Mouse (Mus musculus) limb, embryonic 10.5 days (tissue): ENCODE measurements at regions not wholly inside any gene's neighbourhood (a gene's known extent, or its start where the extent isn't known, plus 50 kb on each side); places are given as distances from the start of the nearest gene placed in this dataset.
A peak's percentile ranks its signal among the peaks of the same experiment; 100 is the strongest.

Source experiments
- DNase-seq: peaks from one replicate; pipeline ENCODE4 v3.0.0-alpha.2; 2017; ENCODE audit warnings: low spot score
- H3K27ac ChIP-seq: fragments of 300-500 bp; sonication (generic); 2 replicates; pipeline ENCODE4 v1.5.1; 2016; ENCODE audit warnings: mild to moderate bottlenecking
- H3K27me3 ChIP-seq: fragments of 300-500 bp; sonication (generic); 2 replicates; pipeline ENCODE4 v1.6.1; 2016; ENCODE audit warnings: low read depth, mild to moderate bottlenecking; ENCODE audit not compliant: poor library complexity, severe bottlenecking
- H3K36me3 ChIP-seq: fragments of 300-500 bp; sonication (generic); 2 replicates; pipeline ENCODE4 v1.6.1; 2016; ENCODE audit warnings: mild to moderate bottlenecking, moderate library complexity
- H3K4me1 ChIP-seq: fragments of 300-500 bp; sonication (generic); 2 replicates; pipeline ENCODE4 v1.6.1; 2016
- H3K4me3 ChIP-seq: fragments of 300-500 bp; sonication (generic); 2 replicates; pipeline ENCODE4 v1.5.1; 2016; ENCODE audit warnings: mild to moderate bottlenecking, moderate library complexity
- H3K9me3 ChIP-seq: fragments of 300-500 bp; sonication (generic); replicated peaks from 2 replicates; pipeline ENCODE4 v1.6.1; 2016; ENCODE audit warnings: mild to moderate bottlenecking
- WGBS: fragments of 180-500 bp; shearing (Covaris S2); methylation state at CpG from one replicate; pipeline ENCODE4 v1.1.7; 2016; 5-methylcytosine and 5-hydroxymethylcytosine counted together

DNA sequence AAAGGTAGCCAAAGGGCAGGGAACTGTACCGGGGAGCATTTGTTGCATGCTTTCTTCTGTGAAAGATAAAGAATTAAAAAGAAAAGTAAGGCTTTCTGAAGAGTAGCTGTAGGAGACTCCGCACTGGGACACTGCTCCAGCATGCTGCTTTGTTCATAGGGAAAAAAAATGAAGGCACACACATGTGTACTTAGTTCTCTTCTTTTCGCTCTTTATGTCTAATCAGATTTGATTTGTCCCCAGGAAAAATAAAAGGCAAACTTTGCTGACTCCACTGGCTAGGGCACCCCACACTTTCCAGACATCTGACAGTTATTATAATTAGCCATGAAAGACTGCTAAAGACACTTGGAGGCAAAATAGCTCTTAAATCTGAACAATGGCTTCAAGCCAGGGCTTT, 276.6 kb downstream of the Ptprc start:
- DNase-seq, result no peak
- H3K4me3 ChIP-seq, result peak overlapping the region; percentile 70
- H3K36me3 ChIP-seq, result peaks cover 10% of the 10 kb centered on the region
- WGBS, result 16% methylated on average over 3 of the region's 3 CpGs
- H3K27me3 ChIP-seq, result no peaks in the 10 kb centered on the region
- H3K9me3 ChIP-seq, result no peaks in the 10 kb centered on the region
- H3K4me1 ChIP-seq, result peaks cover 33% of the 10 kb centered on the region
- H3K27ac ChIP-seq, result peak overlapping the region; percentile 92

- WGBS, result 2% methylated on average over 11 of the region's 11 CpGs
- peaks cover 36% of the 10 kb centered on the region for H3K4me1 ChIP-seq
- peaks cover 10% of the 10 kb centered on the region for H3K36me3 ChIP-seq
- peak; percentile 79 for DNase-seq
- peak overlapping the region; percentile 70 for H3K4me3 ChIP-seq
- H3K27me3 ChIP-seq, result no peaks in the 10 kb centered on the region
- H3K9me3 ChIP-seq, result no peaks in the 10 kb centered on the region
- H3K27ac ChIP-seq, result peak overlapping the region; percentile 92
These were observed 277.1 kb downstream of the Ptprc start for GRCm38 (mm10) chr1:137898397-137898796.

- Histone ChIP-seq H3K27me3 (no peaks in the 10 kb centered on the region), H3K27ac (no peak overlapping the region), H3K36me3 (no peaks in the 10 kb centered on the region), H3K9me3 (no peaks in the 10 kb centered on the region), H3K4me1 (peaks cover 11% of the 10 kb centered on the region), H3K4me3 (no peak overlapping the region)
- no peak for DNase-seq
- 49% methylated on average over 3 of the region's 3 CpGs for WGBS
These were observed 293.9 kb downstream of the Ptprc start for GRCm38 (mm10) chr1:137881656-137882055.

DNA sequence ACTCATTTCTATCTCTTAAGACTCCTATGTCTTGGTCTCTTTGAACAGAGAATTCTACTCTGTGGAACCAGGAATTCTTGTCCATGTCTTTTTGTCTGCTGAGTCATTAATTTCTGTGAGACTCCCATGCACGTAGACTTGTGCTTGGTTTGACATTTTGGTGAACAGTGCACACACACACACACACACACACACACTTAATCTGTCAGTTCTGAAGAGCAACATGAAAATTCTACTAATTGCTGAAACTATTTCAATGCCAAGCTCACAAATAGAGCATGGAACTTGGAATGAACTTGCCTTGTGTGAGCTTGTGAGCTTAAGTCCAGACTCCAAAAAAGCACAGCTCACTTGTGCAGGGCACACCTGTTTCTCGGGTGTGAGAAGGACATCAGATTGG, 301.1 kb downstream of the Ptprc start:
- Histone ChIP-seq H3K9me3 (no peaks in the 10 kb centered on the region), H3K36me3 (no peaks in the 10 kb centered on the region), H3K4me1 (0 out of 2 replicates have a peak, but pooled peaks cover 3% of the 10 kb centered on the region), H3K27ac (no peak overlapping the region), H3K4me3 (no peak overlapping the region), H3K27me3 (no peaks in the 10 kb centered on the region)
- no peak for DNase-seq
- WGBS, result 77% methylated on average over 2 of the region's 2 CpGs

DNA sequence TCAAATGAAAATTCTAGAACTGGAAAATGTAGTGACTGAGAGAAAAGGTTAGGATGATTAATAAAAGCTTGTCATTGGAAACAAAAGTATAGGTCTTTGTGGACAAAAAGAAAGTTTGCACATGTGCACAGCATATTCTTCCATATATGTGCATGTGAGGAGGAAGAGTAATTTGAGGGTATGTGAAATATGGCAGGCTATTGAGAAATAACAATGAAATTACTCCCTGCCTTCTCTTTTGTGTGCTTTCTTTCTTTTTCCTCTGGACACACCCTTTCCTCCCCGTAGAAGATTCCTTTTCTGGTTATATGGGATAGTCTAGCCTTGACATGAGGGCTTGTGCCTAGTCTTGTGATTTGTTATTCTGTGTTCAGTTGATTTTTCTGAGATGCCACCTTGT, 301.9 kb downstream of the Ptprc start:
- no peak for DNase-seq

DNA sequence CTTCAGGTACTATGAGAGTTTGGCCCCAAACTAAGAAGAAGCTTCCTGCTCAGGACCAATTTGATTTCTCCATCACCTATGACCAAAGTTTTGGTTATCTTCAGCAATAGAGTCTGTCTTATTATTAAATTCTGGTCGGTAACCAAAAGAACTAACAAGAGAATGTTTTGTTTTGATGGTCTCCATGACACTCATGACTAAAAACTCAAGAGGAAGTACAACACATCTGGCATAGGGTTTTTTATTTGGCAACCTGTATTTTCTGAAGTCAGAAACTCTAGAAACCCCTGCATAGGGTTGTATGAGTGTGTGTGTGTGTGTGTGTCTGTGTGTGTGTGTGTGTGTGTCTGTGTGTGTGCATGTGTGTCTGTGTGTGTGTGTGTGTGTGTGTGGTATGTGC, 310.5 kb downstream of the Ptprc start:
- Histone ChIP-seq H3K27ac (no peak overlapping the region), H3K27me3 (no peaks in the 10 kb centered on the region), H3K36me3 (no peaks in the 10 kb centered on the region), H3K9me3 (no peaks in the 10 kb centered on the region), H3K4me3 (no peak overlapping the region), H3K4me1 (no peaks in the 10 kb centered on the region)
- WGBS, result 80% methylated on average over 1 of the region's 1 CpGs
- DNase-seq, result no peak

More for the DNA sequence above, 301.9 kb downstream of the Ptprc start:
- H3K36me3 ChIP-seq, result no peaks in the 10 kb centered on the region
- H3K4me3 ChIP-seq, result no peak overlapping the region
- no peaks in the 10 kb centered on the region for H3K27me3 ChIP-seq
- WGBS, result 88% methylated on average over 1 of the region's 1 CpGs
- no peak overlapping the region for H3K27ac ChIP-seq
- H3K9me3 ChIP-seq, result no peaks in the 10 kb centered on the region
- 0 out of 2 replicates have a peak, but pooled peaks cover 3% of the 10 kb centered on the region for H3K4me1 ChIP-seq

- WGBS, result 88% methylated on average over 7 of the region's 7 CpGs
- no peak for DNase-seq
- no peaks in the 10 kb centered on the region for H3K36me3 ChIP-seq
- no peak overlapping the region for H3K27ac ChIP-seq
- H3K4me1 ChIP-seq, result no peaks in the 10 kb centered on the region
- no peaks in the 10 kb centered on the region for H3K27me3 ChIP-seq
- no peaks in the 10 kb centered on the region for H3K9me3 ChIP-seq
- H3K4me3 ChIP-seq, result no peak overlapping the region
These were observed 312.0 kb downstream of the Ptprc start for GRCm38 (mm10) chr1:137863506-137863905.

DNA sequence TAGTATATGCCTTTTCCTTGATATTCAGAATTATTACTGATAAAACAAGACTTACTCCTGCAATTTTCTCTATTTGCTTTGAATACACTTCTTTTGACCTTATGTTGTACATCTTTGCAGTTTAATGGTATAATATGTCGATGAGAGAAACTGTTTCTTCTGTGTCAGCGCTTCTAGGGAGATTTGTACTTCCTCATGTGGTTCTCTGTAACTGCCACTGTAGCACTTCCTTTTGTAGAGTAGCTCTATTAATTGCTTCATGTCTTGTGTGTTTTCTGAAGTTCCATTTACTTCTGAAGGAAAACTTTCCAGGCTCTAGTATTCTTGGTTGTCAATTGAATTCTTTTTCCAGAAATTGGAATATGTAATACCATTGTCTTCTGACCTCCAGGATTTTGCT, 323.2 kb downstream of the Ptprc start:
- H3K27me3 ChIP-seq, result no peaks in the 10 kb centered on the region
- no peaks in the 10 kb centered on the region for H3K36me3 ChIP-seq
- 90% methylated on average over 2 of the region's 2 CpGs for WGBS
- H3K4me3 ChIP-seq, result no peak overlapping the region
- no peaks in the 10 kb centered on the region for H3K4me1 ChIP-seq
- H3K9me3 ChIP-seq, result no peaks in the 10 kb centered on the region
- no peak overlapping the region for H3K27ac ChIP-seq
- no peak for DNase-seq

DNA sequence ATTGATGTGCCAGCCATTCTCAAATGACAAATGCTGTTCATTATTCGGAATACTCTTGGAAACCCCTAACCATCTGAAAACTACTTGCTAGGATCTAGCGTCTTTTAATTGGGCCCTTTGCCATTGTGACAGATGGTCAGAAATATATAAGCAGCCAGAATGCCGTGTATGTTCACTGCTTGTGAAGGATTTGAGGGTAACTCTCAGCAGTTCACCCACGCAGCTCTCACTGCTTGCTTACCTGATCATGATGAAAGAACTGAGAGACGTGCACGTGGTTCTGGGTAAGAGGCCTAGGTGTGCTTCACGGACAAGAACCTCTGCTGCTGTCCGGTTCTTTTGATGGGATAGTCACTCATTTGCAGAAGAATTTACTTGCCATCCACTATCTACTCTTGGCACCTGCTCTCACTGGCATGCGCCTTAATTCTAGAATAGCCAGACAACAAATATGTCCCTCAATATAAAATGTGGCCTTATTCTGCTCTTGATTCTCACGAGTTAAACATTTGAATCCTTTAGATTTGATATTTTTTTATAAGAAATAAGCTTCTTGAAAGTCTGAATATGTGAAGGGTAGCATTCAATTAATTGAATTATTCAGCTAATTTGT, 328.1 kb downstream of the Ptprc start:
- no peak overlapping the region for H3K27ac ChIP-seq
- no peaks in the 10 kb centered on the region for H3K27me3 ChIP-seq
- no peaks in the 10 kb centered on the region for H3K4me1 ChIP-seq
- no peak overlapping the region for H3K4me3 ChIP-seq
- no peaks in the 10 kb centered on the region for H3K36me3 ChIP-seq
- DNase-seq, result no peak
- WGBS, result 92% methylated on average over 10 of the region's 10 CpGs
- H3K9me3 ChIP-seq, result no peaks in the 10 kb centered on the region

DNA sequence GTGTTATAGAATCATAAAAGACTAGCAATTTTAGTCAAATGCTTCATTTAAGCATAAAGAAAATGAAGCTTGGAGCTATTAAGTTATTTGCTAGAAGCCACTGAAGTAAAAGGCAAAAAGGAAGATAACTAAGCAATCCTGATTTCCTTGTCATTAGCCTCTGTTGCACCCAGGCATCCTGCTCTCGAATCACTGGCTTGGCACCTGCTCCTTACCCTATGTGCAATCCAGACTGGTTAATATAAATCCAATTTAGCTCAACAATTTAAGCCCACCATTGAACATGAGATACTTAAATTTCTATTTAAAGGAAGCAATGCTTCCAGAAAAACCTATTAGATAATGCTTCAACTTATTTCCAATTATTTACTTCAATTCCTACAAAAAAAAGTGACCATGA, 328.7 kb downstream of the Ptprc start:
- H3K9me3 ChIP-seq, result no peaks in the 10 kb centered on the region
- H3K36me3 ChIP-seq, result no peaks in the 10 kb centered on the region
- H3K27me3 ChIP-seq, result no peaks in the 10 kb centered on the region
- no peak overlapping the region for H3K4me3 ChIP-seq
- 89% methylated on average over 1 of the region's 1 CpGs for WGBS
- H3K4me1 ChIP-seq, result no peaks in the 10 kb centered on the region
- no peak for DNase-seq
- H3K27ac ChIP-seq, result no peak overlapping the region

DNA sequence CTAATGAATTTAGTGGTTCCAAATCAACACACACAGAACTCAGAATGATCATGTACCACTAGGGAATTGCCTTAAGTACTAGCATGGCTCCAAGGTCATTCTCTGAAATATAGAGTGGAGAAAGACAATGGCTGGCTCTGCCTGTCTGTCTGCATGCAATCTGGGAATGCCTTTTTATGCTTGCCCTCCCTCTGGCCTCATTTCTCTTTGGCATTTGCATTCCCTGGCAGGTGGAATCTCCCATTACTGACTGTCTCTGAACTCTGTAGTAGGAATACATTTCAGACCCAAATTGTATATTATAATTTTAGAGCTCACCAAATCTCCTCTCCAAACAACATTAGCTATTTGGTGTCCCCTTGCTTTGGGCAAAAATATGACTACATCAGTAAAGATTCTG, 335.0 kb downstream of the Ptprc start:
- no peaks in the 10 kb centered on the region for H3K27me3 ChIP-seq
- no peaks in the 10 kb centered on the region for H3K4me1 ChIP-seq
- DNase-seq, result no peak
- no peak overlapping the region for H3K27ac ChIP-seq
- H3K4me3 ChIP-seq, result no peak overlapping the region
- H3K36me3 ChIP-seq, result no peaks in the 10 kb centered on the region
- H3K9me3 ChIP-seq, result no peaks in the 10 kb centered on the region

GRCm38 (mm10) chr1:137839703-137840102, 335.8 kb downstream of the Ptprc start:
- no peak overlapping the region for H3K27ac ChIP-seq
- DNase-seq, result no peak
- H3K27me3 ChIP-seq, result no peaks in the 10 kb centered on the region
- no peaks in the 10 kb centered on the region for H3K36me3 ChIP-seq
- no peaks in the 10 kb centered on the region for H3K4me1 ChIP-seq
- H3K9me3 ChIP-seq, result no peaks in the 10 kb centered on the region
- no peak overlapping the region for H3K4me3 ChIP-seq
- 88% methylated on average over 5 of the region's 5 CpGs for WGBS

DNA sequence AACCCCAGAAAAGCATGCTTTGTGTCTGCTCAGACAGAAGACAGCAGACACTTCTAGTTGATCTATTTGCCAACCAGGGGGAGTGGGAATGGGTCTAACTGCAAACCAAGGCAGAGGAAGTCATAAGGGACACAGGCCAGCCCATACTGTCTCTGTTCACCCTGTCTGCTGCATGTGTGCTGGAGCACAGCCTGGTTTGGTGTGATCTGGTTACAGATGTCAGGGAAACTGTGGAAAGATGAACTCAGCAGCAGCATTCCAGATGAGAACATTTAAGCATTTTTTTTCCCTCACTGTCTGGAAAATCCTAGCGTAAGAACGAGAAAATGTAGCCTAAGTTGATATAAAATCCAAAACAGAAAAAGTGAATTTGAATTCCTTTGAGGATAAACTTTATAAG, 336.2 kb downstream of the Ptprc start:
- WGBS, result 89% methylated on average over 2 of the region's 2 CpGs
- DNase-seq, result no peak
- H3K9me3 ChIP-seq, result no peaks in the 10 kb centered on the region
- no peaks in the 10 kb centered on the region for H3K27me3 ChIP-seq
- no peaks in the 10 kb centered on the region for H3K4me1 ChIP-seq
- no peak overlapping the region for H3K4me3 ChIP-seq
- H3K36me3 ChIP-seq, result no peaks in the 10 kb centered on the region
- H3K27ac ChIP-seq, result no peak overlapping the region

- 75% methylated on average over 8 of the region's 8 CpGs for WGBS
- Histone ChIP-seq H3K4me3 (no peak overlapping the region), H3K36me3 (no peaks in the 10 kb centered on the region), H3K4me1 (no peaks in the 10 kb centered on the region), H3K27me3 (no peaks in the 10 kb centered on the region), H3K27ac (no peak overlapping the region), H3K9me3 (no peaks in the 10 kb centered on the region)
- DNase-seq, result no peak
These were observed 337.2 kb downstream of the Ptprc start for GRCm38 (mm10) chr1:137838357-137838756.
